Mouse (Mus musculus) lung, postnatal 0 days (tissue): Measurements from ENCODE around the gene Eps15l1.

Experiments
- CTCF ChIP-seq: IDR thresholded peaks from 2 replicates; pipeline ENCODE4 v1.5.1; 2016; ENCODE audit warnings: antibody characterized with exemption, mild to moderate bottlenecking
- EP300 ChIP-seq: IDR thresholded peaks from 2 replicates; pipeline ENCODE4 v1.6.1; 2016; ENCODE audit warnings: antibody characterized with exemption, mild to moderate bottlenecking, control low read depth

GRCm38 (mm10) chr8:72298928-72299327, 122.3 kb downstream of the Eps15l1 start:
- TF ChIP-seq CTCF (no peak), EP300 (no peak)
